Mouse (Mus musculus) olfactory bulb, adult 2 months (tissue): Measurements from ENCODE around the gene Aco1.

Experiments
- CTCF ChIP-seq: fragments of 200-500 bp; IDR thresholded peaks from 2 replicates; pipeline ENCODE4 v1.5.1; 2012; ENCODE audit warnings: low read depth, mild to moderate bottlenecking, low read length, moderate library complexity; ENCODE audit not compliant: insufficient read depth
- POLR2A ChIP-seq: fragments of 200-500 bp; IDR thresholded peaks from 2 replicates; pipeline ENCODE4 v1.6.1; 2012; ENCODE audit warnings: mild to moderate bottlenecking, low read depth, low read length, moderate library complexity; ENCODE audit not compliant: insufficient read depth

DNA sequence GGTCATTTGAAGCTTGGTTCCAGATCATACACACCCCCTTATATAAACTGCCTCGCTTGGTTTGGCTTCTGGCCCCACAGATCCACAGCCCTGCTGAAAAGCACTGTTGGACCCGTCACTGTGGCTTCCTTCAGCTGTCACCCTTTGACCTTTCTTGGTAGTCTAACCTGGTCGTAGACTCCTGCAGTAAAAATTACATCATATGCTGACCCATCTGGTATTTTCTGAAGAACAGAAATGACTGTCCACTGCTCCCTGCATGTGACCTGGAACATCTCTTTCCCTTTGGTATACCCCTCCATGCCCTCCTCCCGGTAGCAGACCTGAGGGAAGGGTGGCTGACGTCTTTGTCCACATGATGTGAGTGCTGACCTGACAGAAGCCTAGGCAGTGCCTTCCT is 41.6 kb downstream of the Aco1 start:
- TF ChIP-seq POLR2A (no peak), CTCF (no peak)
